Mouse (Mus musculus) midbrain, embryonic 14.5 days (tissue): ENCODE results near the gene Mcoln3. TPM values are rescaled to one million over a fixed set of nuclear protein-coding genes. Genes with fewer than 3 reads are reported as not detected.

Experiments used
- ATAC-seq: fragments of 200-750 bp; cut with Nextera tagmentation; 2 replicates; pipeline ENCODE4 v1.8.0; 2017; ENCODE audit warnings: moderate number of reproducible peaks, moderate library complexity; ENCODE audit not compliant: low FRiP score, low TSS enrichment
- DNase-seq: peaks from one replicate; pipeline ENCODE4 v3.0.0-alpha.2; 2015
- H3K27ac ChIP-seq: fragments of 300-500 bp; sonication (generic); replicated peaks from 2 replicates; pipeline ENCODE4 v1.5.1; 2014; ENCODE audit warnings: mild to moderate bottlenecking, low read depth, low read length, moderate library complexity
- H3K27me3 ChIP-seq: fragments of 300-500 bp; sonication (generic); 2 replicates; pipeline ENCODE4 v1.6.1; 2014; ENCODE audit warnings: low read length, control low read depth, mixed read lengths; ENCODE audit not compliant: control insufficient read depth, insufficient read depth
- H3K36me3 ChIP-seq: fragments of 300-500 bp; sonication (generic); 2 replicates; pipeline ENCODE4 v1.6.1; 2014; ENCODE audit warnings: low read length, control low read depth; ENCODE audit not compliant: control insufficient read depth, insufficient read depth
- H3K4me1 ChIP-seq: fragments of 300-500 bp; sonication (generic); 2 replicates; pipeline ENCODE4 v1.6.1; 2014; ENCODE audit warnings: mild to moderate bottlenecking, antibody characterized with exemption, low read length, control low read depth; ENCODE audit not compliant: control insufficient read depth, insufficient read depth
- H3K4me2 ChIP-seq: fragments of 300-500 bp; sonication (generic); 2 replicates; pipeline ENCODE4 v1.6.1; 2014; ENCODE audit warnings: mild to moderate bottlenecking, low read length, moderate library complexity
- H3K4me3 ChIP-seq: fragments of 300-500 bp; sonication (generic); replicated peaks from 2 replicates; pipeline ENCODE4 v1.5.1; 2014; ENCODE audit warnings: low read depth, low read length
- H3K9ac ChIP-seq: fragments of 300-500 bp; sonication (generic); replicated peaks from 2 replicates; pipeline ENCODE4 v1.6.1; 2014; ENCODE audit warnings: mild to moderate bottlenecking, low read length, moderate library complexity
- H3K9me3 ChIP-seq: fragments of 300-500 bp; sonication (generic); 2 replicates; pipeline ENCODE4 v1.6.1; 2016; ENCODE audit warnings: low read length, control low read depth, mixed read lengths; ENCODE audit not compliant: control insufficient read depth
- WGBS: fragments of 180-500 bp; shearing (Covaris S2); extraction: QIAGEN DNeasy Blood & Tissue Kit; methylation state at CpG from one replicate; pipeline ENCODE4 v1.1.7; 2014; 5-methylcytosine and 5-hydroxymethylcytosine counted together
- polyA plus RNA-seq: library from polyadenylated mRNA; unstranded; fragments of >200 nt; fragmentation: Nextera tagmentation; extraction: Ambion mirVana; gene quantifications from 2 replicates; pipeline ENCODE4 v1.2.1, GENCODE M21; 2014

Gene Mcoln3
- 0.20 and 0.61 TPM in 2 replicates for polyA plus RNA-seq

DNA sequence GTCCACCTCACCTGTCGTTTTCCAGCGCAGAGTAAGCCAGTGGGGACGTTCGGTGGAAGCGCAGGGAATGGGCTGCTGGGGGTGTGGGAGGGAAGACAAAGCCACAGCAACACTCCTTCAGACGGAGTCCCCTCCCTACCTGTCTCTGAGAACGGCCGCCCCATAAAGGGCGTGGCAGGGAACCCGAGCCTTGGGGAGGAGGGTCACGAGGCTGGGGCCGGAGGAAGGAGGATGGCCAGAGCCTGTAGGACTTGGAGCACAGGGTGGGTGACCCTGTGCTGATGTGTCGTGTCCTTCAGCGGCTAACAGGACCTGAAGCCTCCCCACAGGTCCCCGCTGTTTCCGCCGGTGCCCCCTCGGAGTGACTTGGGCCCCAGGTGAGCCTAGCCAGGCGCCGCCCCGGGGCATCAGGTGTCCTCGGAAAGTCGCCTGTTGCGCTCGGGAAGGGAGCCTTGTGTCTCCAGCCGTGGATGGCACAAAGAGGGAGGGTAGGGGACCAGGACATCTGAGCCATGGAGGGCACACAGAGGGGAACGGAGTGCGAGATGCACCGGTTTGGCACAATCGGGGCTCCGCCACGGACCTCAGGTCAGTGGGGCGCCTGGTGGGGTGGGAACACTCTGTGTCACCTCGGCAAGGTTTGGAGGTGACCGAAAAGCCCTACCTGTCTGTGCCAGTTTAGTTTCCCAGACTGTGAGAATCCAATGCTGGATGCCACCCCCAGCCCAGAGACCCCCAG lies at the start of gene Mcoln3:
Gene Mcoln3, plus strand, starts transcription at position 193 of the 739 bp plus-strand sequence.
- H3K4me2 ChIP-seq = peak within 1 kb of the TSS; percentile 17; the same call in 1 of the 2 replicates
- ATAC-seq (peak; percentile 48; the same call in 1 of the 2 replicates), DNase-seq (no peak)
- WGBS = 15% methylated on average over 35 of the region's 35 CpGs
- no peaks in the 10 kb centered on the region for H3K9me3 ChIP-seq
- H3K4me1 ChIP-seq = peaks cover 10% of the 10 kb centered on the region; the same call in 1 of the 2 replicates
- H3K36me3 ChIP-seq = no peaks in the 10 kb centered on the region
- no peak within 1 kb of the TSS for H3K9ac ChIP-seq
- H3K4me3 ChIP-seq = no peak within 1 kb of the TSS
- peaks cover 16% of the 10 kb centered on the region for H3K27me3 ChIP-seq
- no peak within 1 kb of the TSS for H3K27ac ChIP-seq

DNA sequence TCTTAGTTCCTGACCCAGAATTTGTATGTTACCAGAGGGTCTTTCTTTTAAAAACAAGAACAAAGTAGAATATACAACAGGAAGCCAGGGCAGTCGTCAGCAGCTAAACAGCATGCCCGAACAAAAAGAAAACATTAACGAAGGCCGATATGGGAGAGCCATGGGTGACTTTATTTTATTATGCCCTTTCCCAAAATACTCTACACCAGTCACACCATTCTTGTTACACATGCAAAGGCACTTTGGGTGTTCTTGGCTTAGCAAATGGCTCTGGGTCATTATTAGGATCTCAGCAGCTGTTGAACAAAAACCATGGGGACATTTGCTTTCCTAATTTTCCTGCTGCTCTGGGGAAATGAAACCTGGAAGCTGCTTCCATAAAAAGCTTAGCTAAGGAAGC lies 48.0 kb upstream of the Mcoln3 start:
- H3K36me3 ChIP-seq = no peaks in the 10 kb centered on the region
- ATAC-seq (no peak), DNase-seq (no peak)
- H3K27me3 ChIP-seq = no peaks in the 10 kb centered on the region
- no peak overlapping the region for H3K4me3 ChIP-seq
- no peak overlapping the region for H3K9ac ChIP-seq
- WGBS = 93% methylated on average over 4 of the region's 4 CpGs
- no peaks in the 10 kb centered on the region for H3K4me1 ChIP-seq
- no peak overlapping the region for H3K4me2 ChIP-seq
- no peaks in the 10 kb centered on the region for H3K9me3 ChIP-seq
- H3K27ac ChIP-seq = no peak overlapping the region

DNA sequence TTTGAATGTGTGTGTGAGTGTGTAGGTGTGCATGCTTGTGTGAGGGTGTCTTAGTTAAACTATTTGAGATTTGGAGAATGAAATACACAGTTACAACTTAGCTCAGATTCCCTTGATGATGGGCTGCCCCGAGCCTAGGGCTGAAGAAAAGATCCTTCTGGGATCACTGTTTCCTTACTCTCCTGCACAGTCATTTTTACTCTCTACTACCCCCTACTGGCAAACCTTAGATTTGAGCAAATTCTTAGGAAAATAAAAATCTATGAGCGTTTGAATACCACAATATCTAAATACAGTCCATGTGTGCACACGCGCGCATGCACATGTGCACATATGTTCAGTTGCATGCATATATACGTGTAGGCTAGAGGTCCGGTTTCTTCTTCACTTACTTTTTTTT lies 44.5 kb upstream of the Mcoln3 start:
- Histone ChIP-seq H3K27me3 (no peaks in the 10 kb centered on the region), H3K9me3 (no peaks in the 10 kb centered on the region), H3K36me3 (no peaks in the 10 kb centered on the region), H3K9ac (no peak overlapping the region), H3K4me2 (no peak overlapping the region), H3K27ac (no peak overlapping the region), H3K4me1 (no peaks in the 10 kb centered on the region), H3K4me3 (no peak overlapping the region)
- DNase-seq = peak; percentile 68
- no peak for ATAC-seq
- 76% methylated on average over 7 of the region's 7 CpGs for WGBS

GRCm38 (mm10) chr3:146080241-146080640 lies 37.0 kb upstream of the Mcoln3 start:
- H3K36me3 ChIP-seq = no peaks in the 10 kb centered on the region
- ATAC-seq (no peak), DNase-seq (no peak)
- H3K4me2 ChIP-seq = no peak overlapping the region
- H3K27ac ChIP-seq = no peak overlapping the region
- H3K4me3 ChIP-seq = no peak overlapping the region
- H3K4me1 ChIP-seq = no peaks in the 10 kb centered on the region
- no peaks in the 10 kb centered on the region for H3K27me3 ChIP-seq
- H3K9me3 ChIP-seq = no peaks in the 10 kb centered on the region; the same call in 1 of the 2 replicates
- 91% methylated on average over 12 of the region's 12 CpGs for WGBS
- H3K9ac ChIP-seq = no peak overlapping the region

- no peak overlapping the region for H3K9ac ChIP-seq
- no peaks in the 10 kb centered on the region for H3K4me1 ChIP-seq
- no peak overlapping the region for H3K27ac ChIP-seq
- no peak overlapping the region for H3K4me3 ChIP-seq
- no peaks in the 10 kb centered on the region for H3K27me3 ChIP-seq
- H3K36me3 ChIP-seq = no peaks in the 10 kb centered on the region
- 91% methylated on average over 13 of the region's 13 CpGs for WGBS
- ATAC-seq (no peak), DNase-seq (no peak)
- no peak overlapping the region for H3K4me2 ChIP-seq
- no peaks in the 10 kb centered on the region for H3K9me3 ChIP-seq
Measured at GRCm38 (mm10) chr3:146090988-146091657, 26.1 kb upstream of the Mcoln3 start.

GRCm38 (mm10) chr3:146095066-146095465 lies 22.2 kb upstream of the Mcoln3 start:
- H3K4me3 ChIP-seq = no peak overlapping the region
- no peak for DNase-seq
- no peak overlapping the region for H3K9ac ChIP-seq
- WGBS = 86% methylated on average over 10 of the region's 10 CpGs
- H3K27ac ChIP-seq = no peak overlapping the region
- H3K4me1 ChIP-seq = no peaks in the 10 kb centered on the region
- no peaks in the 10 kb centered on the region for H3K9me3 ChIP-seq
- no peak overlapping the region for H3K4me2 ChIP-seq
- H3K27me3 ChIP-seq = no peaks in the 10 kb centered on the region
- no peaks in the 10 kb centered on the region for H3K36me3 ChIP-seq
- no peak for ATAC-seq

- Histone ChIP-seq H3K36me3 (no peaks in the 10 kb centered on the region), H3K27ac (no peak overlapping the region), H3K4me3 (no peak overlapping the region), H3K4me1 (no peaks in the 10 kb centered on the region), H3K9ac (no peak overlapping the region), H3K9me3 (no peaks in the 10 kb centered on the region), H3K4me2 (no peak overlapping the region), H3K27me3 (no peaks in the 10 kb centered on the region)
- WGBS = 95% methylated on average over 7 of the region's 7 CpGs
- DNase-seq (no peak), ATAC-seq (no peak)
Measured at GRCm38 (mm10) chr3:146096986-146097385, 20.3 kb upstream of the Mcoln3 start.

DNA sequence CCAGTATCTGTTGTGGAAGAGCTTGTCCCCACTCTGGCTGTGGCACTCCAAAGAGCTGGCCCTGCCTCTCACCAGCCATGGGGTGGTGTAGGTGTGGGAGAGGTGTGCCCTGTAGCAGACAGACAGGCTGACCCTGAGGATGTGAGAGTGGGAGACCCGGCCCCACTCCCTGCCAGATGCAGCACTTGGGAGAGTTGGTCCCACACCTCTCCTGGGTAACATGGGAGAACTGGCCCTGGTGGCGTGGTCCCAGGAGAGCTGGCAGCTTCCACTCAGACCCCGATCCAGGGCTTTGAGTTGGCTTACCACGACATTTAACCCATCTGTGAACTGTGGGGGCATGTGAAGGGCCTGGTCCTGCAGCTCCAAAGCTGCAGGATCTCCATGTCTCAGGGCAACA lies 19.4 kb upstream of the Mcoln3 start:
- Histone ChIP-seq H3K9ac (no peak overlapping the region), H3K27me3 (no peaks in the 10 kb centered on the region), H3K36me3 (no peaks in the 10 kb centered on the region), H3K9me3 (no peaks in the 10 kb centered on the region), H3K4me2 (no peak overlapping the region), H3K27ac (no peak overlapping the region), H3K4me1 (no peaks in the 10 kb centered on the region), H3K4me3 (no peak overlapping the region)
- DNase-seq (no peak), ATAC-seq (no peak)
- 94% methylated on average over 4 of the region's 4 CpGs for WGBS

GRCm38 (mm10) chr3:146099925-146100324 lies 17.3 kb upstream of the Mcoln3 start:
- no peak for ATAC-seq
- Histone ChIP-seq H3K4me3 (no peak overlapping the region), H3K36me3 (no peaks in the 10 kb centered on the region), H3K27me3 (no peaks in the 10 kb centered on the region), H3K9me3 (no peaks in the 10 kb centered on the region), H3K27ac (no peak overlapping the region), H3K9ac (no peak overlapping the region), H3K4me2 (no peak overlapping the region), H3K4me1 (no peaks in the 10 kb centered on the region)
- no peak for DNase-seq
